In genomic region chr12:71015363-71016210, GRCm38 (mm10) we compare ENCODE assay signal across 8 mouse cellular contexts. TPM values are rescaled to one million over a fixed set of nuclear protein-coding genes. Genes with fewer than 3 reads are reported as not detected.
A peak's percentile ranks its signal among the peaks of the same experiment; 100 is the strongest.
DNase-seq lines count a peak whose midpoint lies in the region; ATAC-seq lines count a peak whose summit lies in the region.

Arid4a (plus strand) TSS chr12:71015990.

- peak; percentile 98 for DNase-seq in Muller cell, postnatal 12 days (ENCODE audit: inconsistent ontology term)
- DNase-seq in cerebellum, adult 9-11 months = peak; percentile 100
- DNase-seq in frontal cortex, adult 2 months (ENCODE audit: extremely low spot score in 1 of 2, low spot score in 1 of 2) = peak; percentile 99 to 100
- peak; percentile 95 for DNase-seq in hindbrain, embryonic 11.5 days (ENCODE audit: low spot score)
- peak; percentile 94 to 95 for DNase-seq in layer of hippocampus, postnatal 10 days (ENCODE audit: low spot score in 2 of 2)
- peak; percentile 99 for DNase-seq in lung, postnatal 10 days
- DNase-seq in ovary, postnatal 36 days (ENCODE audit: low spot score) = peak; percentile 94
- peak; percentile 93 for DNase-seq in thymus, postnatal 25 days

- H3K27me3 ChIP-seq in hindbrain, embryonic 11.5 days (ENCODE audit: control insufficient read depth, insufficient read depth, low read length) = no peaks in the 10 kb centered on the region

- peak within 1 kb of the TSS; percentile 75 for H3K4me2 ChIP-seq in hindbrain, embryonic 11.5 days (replicated peaks; ENCODE audit: low read depth, low read length)

- ATAC-seq in hindbrain, embryonic 11.5 days (ENCODE audit: low FRiP score) = peak; percentile 99

- no peaks in the 10 kb centered on the region for H3K36me3 ChIP-seq in hindbrain, embryonic 11.5 days (ENCODE audit: control insufficient read depth, insufficient read depth, low read length)

- peak within 1 kb of the TSS; percentile 97 for H3K27ac ChIP-seq in hindbrain, embryonic 11.5 days (ENCODE audit: low read depth, low read length)

- H3K4me1 ChIP-seq in hindbrain, embryonic 11.5 days (replicated peaks; ENCODE audit: control insufficient read depth, insufficient read depth, low read length) = no peaks in the 10 kb centered on the region

- H3K9ac ChIP-seq in hindbrain, embryonic 11.5 days (ENCODE audit: low read depth, low read length) = peak within 1 kb of the TSS; percentile 86

- H3K9me3 ChIP-seq in hindbrain, embryonic 11.5 days (ENCODE audit: control insufficient read depth, low read length) = no peaks in the 10 kb centered on the region

- H3K4me3 ChIP-seq in hindbrain, embryonic 11.5 days (ENCODE audit: low read depth, low read length) = peak within 1 kb of the TSS; percentile 96

- under 1% methylated on average over 61 of the region's 61 CpGs for WGBS in hindbrain, embryonic 11.5 days

RNA-seq across cellular contexts. Expression of gene Arid4a, which starts in this region (rescaled TPM):
- 22.2 and 23.2 TPM in 2 replicates for polyA plus RNA-seq in frontal cortex, adult 2 months (2012; rRNA removed)
- polyA plus RNA-seq in hindbrain, embryonic 11.5 days (2014; fragmentation: Nextera tagmentation; extraction: Ambion mirVana) = 32.8 and 38.4 TPM in 2 replicates
- 10 to 100 TPM; 38.4 to 39.2 TPM for total RNA-seq in layer of hippocampus, postnatal 10 days (2021)

Comparison
In these comparisons a context has a peak if more than half of its experiments do, and no peak if none do; other contexts are left out.
1. Peak in every context shown above with its lines: DNase-seq, ATAC-seq, H3K4me3 ChIP-seq and H3K27ac ChIP-seq.